Mouse (Mus musculus): ENCODE results near the gene Kmt2b. TPM values are rescaled to one million over a fixed set of nuclear protein-coding genes. Genes with fewer than 3 reads are reported as not detected.

The Kmt2b gene
- total and polyA plus RNA-seq, 3 experiments: 15.6 to 48.2 TPM; not detected in 1

GRCm38 (mm10) chr7:30599933-30600353 lies 11.4 kb upstream of the Kmt2b start (continued):
- TF ChIP-seq BHLHE40 (IDR thresholded peaks at IDR 0.05; ENCODE audit: borderline replicate concordance, low read depth, low read length): peak; percentile 27; the same call in 1 of the 2 replicates
- 0 out of 2 replicates have a peak, but pooled peaks have one; percentile 18 for TF ChIP-seq ETS1 (IDR thresholded peaks at IDR 0.05; ENCODE audit: low read depth, low read length)
- peak; percentile 77 for TF ChIP-seq NELFE (IDR thresholded peaks at IDR 0.05; ENCODE audit: low read depth, low read length)
- no peak for TF ChIP-seq SMC3 (IDR thresholded peaks at IDR 0.05; ENCODE audit: low read depth, low read length)
- no peak for TF ChIP-seq RAD21 (IDR thresholded peaks at IDR 0.05; ENCODE audit: low read depth, low read length)
- TF ChIP-seq POLR2AphosphoS5 (IDR thresholded peaks at IDR 0.05; ENCODE audit: borderline replicate concordance, low read depth, low read length): no peak
- TF ChIP-seq POLR2A (IDR thresholded peaks at IDR 0.05; ENCODE audit: control insufficient read depth in 1 of 2, insufficient read depth in 1 of 2, low read depth in 1 of 2, low read length in 2 of 2, poor library complexity in 1 of 2): peak in 1 of 2 experiments; percentile 82; a peak in 3 of 4 replicates
- TF ChIP-seq CTCF (IDR thresholded peaks at IDR 0.05 in 2 of 3, conservative IDR thresholded peaks at IDR 0.05 in 1 of 3; ENCODE audit: control insufficient read depth in 1 of 3, insufficient read depth in 1 of 3, low read depth in 2 of 3, low read length in 3 of 3, poor library complexity in 1 of 3, severe bottlenecking in 1 of 3): no peak
- TF ChIP-seq MYC (IDR thresholded peaks at IDR 0.05; ENCODE audit: low read depth, low read length): peak; percentile 77
- TF ChIP-seq HCFC1 (IDR thresholded peaks at IDR 0.05; ENCODE audit: low read depth, low read length): peak; percentile 70
- TF ChIP-seq ZMIZ1 (IDR thresholded peaks at IDR 0.05; ENCODE audit: low read depth, low read length): peak; percentile 88; the same call in 1 of the 2 replicates
- TF ChIP-seq MAX (IDR thresholded peaks at IDR 0.05; ENCODE audit: low read length): peak; percentile 65
- no peak for TF ChIP-seq UBTF (IDR thresholded peaks at IDR 0.05; ENCODE audit: borderline replicate concordance, insufficient read depth, low read depth, low read length)
- TF ChIP-seq CHD2 (IDR thresholded peaks at IDR 0.05; ENCODE audit: low read length): peak; percentile 64

GRCm38 (mm10) chr7:30598786-30599185 lies 10.3 kb upstream of the Kmt2b start, which contains the start of gene Zbtb32:
TSS of gene Zbtb32 (minus strand) at chr7:30598909.
- Histone ChIP-seq H3K9ac (ENCODE audit: control insufficient read depth, low read depth, low read length, poor library complexity, severe bottlenecking) (peak within 1 kb of the TSS; percentile 79), H3K9me3 (replicated peaks; ENCODE audit: insufficient read depth, low read length) (no peaks in the 10 kb centered on the region), H3K4me1 (ENCODE audit: control insufficient read depth in 1 of 2, insufficient read depth in 2 of 2, low read length in 2 of 2) (peaks cover 2 to 13% of the 10 kb centered on the region in 2 experiments; a peak in 3 of 4 replicates), H3K27ac (ENCODE audit: control insufficient read depth, low read depth, low read length) (peak within 1 kb of the TSS; percentile 82), H3K27me3 (ENCODE audit: control insufficient read depth in 1 of 2, insufficient read depth in 2 of 2, low read length in 2 of 2) (no peaks in the 10 kb centered on the region), H3K4me3 (ENCODE audit: control insufficient read depth in 1 of 2, insufficient read depth in 1 of 2, low read depth in 2 of 2, low read length in 2 of 2) (peak within 1 kb of the TSS; percentile 50 to 51), H3K36me3 (ENCODE audit: control insufficient read depth in 1 of 2, insufficient read depth in 2 of 2, low read length in 2 of 2) (peaks cover 0 to 6% of the 10 kb centered on the region in 2 experiments; a peak in 2 of 4 replicates), H3K79me2 (ENCODE audit: control insufficient read depth, insufficient read depth, low read length, poor library complexity) (no peaks in the 10 kb centered on the region; the same call in 1 of the 2 replicates)
- TF ChIP-seq MAX (IDR thresholded peaks at IDR 0.05; ENCODE audit: low read length) (no peak), TCF12 (IDR thresholded peaks at IDR 0.05; ENCODE audit: low read depth, low read length) (no peak), ELF1 (IDR thresholded peaks at IDR 0.05; ENCODE audit: low read depth, low read length) (no peak), POLR2AphosphoS5 (IDR thresholded peaks at IDR 0.05; ENCODE audit: borderline replicate concordance, low read depth, low read length) (no peak), MAZ (IDR thresholded peaks at IDR 0.05; ENCODE audit: low read depth, low read length) (no peak), MYB (IDR thresholded peaks at IDR 0.05; ENCODE audit: low read depth, low read length) (no peak), UBTF (IDR thresholded peaks at IDR 0.05; ENCODE audit: borderline replicate concordance, insufficient read depth, low read depth, low read length) (no peak), ZMIZ1 (IDR thresholded peaks at IDR 0.05; ENCODE audit: low read depth, low read length) (no peak), CHD2 (IDR thresholded peaks at IDR 0.05; ENCODE audit: low read length) (no peak), ZKSCAN1 (IDR thresholded peaks at IDR 0.05; ENCODE audit: low read depth, low read length) (no peak), SIN3A (IDR thresholded peaks at IDR 0.05; ENCODE audit: low read length) (no peak), MAFK (IDR thresholded peaks at IDR 0.05; ENCODE audit: borderline replicate concordance, low read depth, low read length) (no peak)
- DNase-seq (ENCODE audit: low read depth, low spot score): peak; percentile 39
